Mouse (Mus musculus): Measurements from ENCODE around the gene Umodl1. TPM values are rescaled to one million over a fixed set of nuclear protein-coding genes. Genes with fewer than 3 reads are reported as not detected.

The Umodl1 gene
- total and polyA plus RNA-seq, 3 experiments: 1.0 to 4.5 (median 1.6) TPM

- DNase-seq (ENCODE audit: extremely low read depth): no peak
- TF ChIP-seq ZNF384 (IDR thresholded peaks at IDR 0.05; ENCODE audit: low read depth, low read length): 0 out of 2 replicates have a peak, but pooled peaks have one; percentile 7
- no peak for TF ChIP-seq PAX5 (IDR thresholded peaks at IDR 0.05; ENCODE audit: low read length)
- no peak for TF ChIP-seq NRF1 (IDR thresholded peaks at IDR 0.05; ENCODE audit: low read depth, low read length)
- dilution Hi-C loops (cut with MboI; ENCODE audit: extremely low pct_ligation_motif_present, extremely low pct_unique_long_range_greater_than_20kb, low sequenced_read_pairs): no loop called here
- peaks cover 24 to 67% of the 10 kb centered on the region in 2 experiments for H3K4me1 ChIP-seq (ENCODE audit: control insufficient read depth in 1 of 2, insufficient read depth in 2 of 2)
- in situ Hi-C loops (cut with MboI; ENCODE audit: low pct_ligation_motif_present, low pct_unique_long_range_greater_than_20kb, low sequenced_read_pairs): no loop called here
- H3K9me3 ChIP-seq (replicated peaks; ENCODE audit: low read length): no peaks in the 10 kb centered on the region
- H3K27me3 ChIP-seq (replicated peaks): peaks cover 13% of the 10 kb centered on the region
- H3K79me2 ChIP-seq (replicated peaks; ENCODE audit: control insufficient read depth, extremely low read depth, insufficient read depth, poor library complexity, severe bottlenecking): no peaks in the 10 kb centered on the region
- H3K4me2 ChIP-seq (ENCODE audit: insufficient read depth, low read depth, poor library complexity, severe bottlenecking): peak overlapping the region; percentile 32; the same call in 1 of the 2 replicates
- H3K9ac ChIP-seq (ENCODE audit: insufficient read depth, low read depth): no peak overlapping the region
- H3K4me3 ChIP-seq (replicated peaks in 1 of 3; ENCODE audit: low read depth in 2 of 3, low read length in 2 of 3, poor library complexity in 1 of 3): no peak overlapping the region
- H3K27ac ChIP-seq (ENCODE audit: insufficient read depth, low read depth): no peak overlapping the region
- no peaks in the 10 kb centered on the region for H3K36me3 ChIP-seq (replicated peaks in 1 of 2; ENCODE audit: control insufficient read depth in 1 of 2, insufficient read depth in 1 of 2, low read length in 1 of 2)
Measured at GRCm38 (mm10) chr17:31040421-31040820, 86.0 kb downstream of the Umodl1 start.

GRCm38 (mm10) chr17:31042751-31043150, 88.3 kb downstream of the Umodl1 start:
- no peak overlapping the region for H3K4me2 ChIP-seq (ENCODE audit: insufficient read depth, low read depth, poor library complexity, severe bottlenecking)
- no peak for TF ChIP-seq ZC3H11A (IDR thresholded peaks at IDR 0.05; ENCODE audit: low read depth, low read length)
- TF ChIP-seq JUND (conservative IDR thresholded peaks at IDR 0.05; ENCODE audit: low read depth, low read length): no peak
- no peak for TF ChIP-seq MYC (IDR thresholded peaks at IDR 0.05; ENCODE audit: low read depth, low read length)
- TF ChIP-seq MXI1 (IDR thresholded peaks at IDR 0.05; ENCODE audit: low read depth, low read length): no peak
- TF ChIP-seq USF1 (IDR thresholded peaks at IDR 0.05; ENCODE audit: low read depth, low read length): no peak
- no peak for TF ChIP-seq NELFE (IDR thresholded peaks at IDR 0.05; ENCODE audit: low read depth, low read length)
- TF ChIP-seq E2F4 (IDR thresholded peaks at IDR 0.05; ENCODE audit: insufficient replicate concordance, low read depth, low read length): no peak
- no peak for TF ChIP-seq MAX (IDR thresholded peaks at IDR 0.05; ENCODE audit: low read length)
- no peak for TF ChIP-seq ZKSCAN1 (IDR thresholded peaks at IDR 0.05; ENCODE audit: borderline replicate concordance, low read depth, low read length)
- peaks cover 26% of the 10 kb centered on the region for H3K27me3 ChIP-seq (replicated peaks)
- H3K4me3 ChIP-seq (replicated peaks in 1 of 3; ENCODE audit: low read depth in 2 of 3, low read length in 2 of 3, poor library complexity in 1 of 3): no peak overlapping the region
- no peaks in the 10 kb centered on the region for H3K79me2 ChIP-seq (replicated peaks; ENCODE audit: control insufficient read depth, extremely low read depth, insufficient read depth, poor library complexity, severe bottlenecking)
- no peak overlapping the region for H3K27ac ChIP-seq (ENCODE audit: insufficient read depth, low read depth)
- no peak for DNase-seq (ENCODE audit: extremely low read depth)
- H3K9ac ChIP-seq (ENCODE audit: insufficient read depth, low read depth): no peak overlapping the region
- H3K9me3 ChIP-seq (replicated peaks; ENCODE audit: low read length): no peaks in the 10 kb centered on the region
- H3K36me3 ChIP-seq (replicated peaks in 1 of 2; ENCODE audit: control insufficient read depth in 1 of 2, insufficient read depth in 1 of 2, low read length in 1 of 2): no peaks in the 10 kb centered on the region
- peaks cover 18 to 55% of the 10 kb centered on the region in 2 experiments for H3K4me1 ChIP-seq (ENCODE audit: control insufficient read depth in 1 of 2, insufficient read depth in 2 of 2)
- dilution Hi-C loops (cut with MboI; ENCODE audit: extremely low pct_ligation_motif_present, extremely low pct_unique_long_range_greater_than_20kb, low sequenced_read_pairs) (no loop called here), in situ Hi-C loops (cut with MboI; ENCODE audit: low pct_ligation_motif_present, low pct_unique_long_range_greater_than_20kb, low sequenced_read_pairs) (no loop called here)

GRCm38 (mm10) chr17:31057151-31057890, 102.9 kb downstream of the Umodl1 start, which contains the start of gene Abcg1:
TSS of gene Abcg1 (plus strand) at chr17:31057675.
- peaks cover 8 to 33% of the 10 kb centered on the region in 2 experiments for H3K4me1 ChIP-seq (ENCODE audit: control insufficient read depth in 1 of 2, insufficient read depth in 2 of 2)
- H3K9me3 ChIP-seq (replicated peaks; ENCODE audit: low read length): peaks cover 15% of the 10 kb centered on the region
- H3K36me3 ChIP-seq (replicated peaks in 1 of 2; ENCODE audit: control insufficient read depth in 1 of 2, insufficient read depth in 1 of 2, low read length in 1 of 2): no peaks in the 10 kb centered on the region
- TF ChIP-seq NRF1 (IDR thresholded peaks at IDR 0.05; ENCODE audit: low read depth, low read length) (peak; percentile 78), SIN3A (IDR thresholded peaks at IDR 0.05; ENCODE audit: low read length) (peak; percentile 70), POLR2A (IDR thresholded peaks at IDR 0.05; ENCODE audit: low read depth, low read length) (peak; percentile 60; the same call in 1 of the 2 replicates), POLR2AphosphoS2 (IDR thresholded peaks at IDR 0.05; ENCODE audit: low read depth, low read length) (no peak), CHD2 (IDR thresholded peaks at IDR 0.05; ENCODE audit: low read length) (no peak), CTCF (conservative IDR thresholded peaks at IDR 0.05 in 1 of 2, IDR thresholded peaks at IDR 0.05 in 1 of 2; ENCODE audit: low read depth in 2 of 2, low read length in 2 of 2) (peak in 1 of 2 experiments; percentile 20; a peak in 1 of 4 replicates), MAX (IDR thresholded peaks at IDR 0.05; ENCODE audit: low read length) (peak; percentile 77), TCF12 (IDR thresholded peaks at IDR 0.05; ENCODE audit: low read depth, low read length) (peak; percentile 62; the same call in 1 of the 2 replicates), MXI1 (IDR thresholded peaks at IDR 0.05; ENCODE audit: low read depth, low read length) (peak; percentile 55)
- H3K4me3 ChIP-seq (replicated peaks in 1 of 3; ENCODE audit: low read depth in 2 of 3, low read length in 2 of 3, poor library complexity in 1 of 3): peak within 1 kb of the TSS; percentile 49 to 78 (median 52)
- in situ Hi-C loops (cut with MboI; ENCODE audit: low pct_ligation_motif_present, low pct_unique_long_range_greater_than_20kb, low sequenced_read_pairs) (no loop called here), dilution Hi-C loops (cut with MboI; ENCODE audit: extremely low pct_ligation_motif_present, extremely low pct_unique_long_range_greater_than_20kb, low sequenced_read_pairs) (no loop called here)
- H3K79me2 ChIP-seq (replicated peaks; ENCODE audit: control insufficient read depth, extremely low read depth, insufficient read depth, poor library complexity, severe bottlenecking): no peaks in the 10 kb centered on the region
- H3K27me3 ChIP-seq (replicated peaks): peaks cover 60% of the 10 kb centered on the region
- H3K4me2 ChIP-seq (ENCODE audit: insufficient read depth, low read depth, poor library complexity, severe bottlenecking): peak within 1 kb of the TSS; percentile 91
- peak within 1 kb of the TSS; percentile 70 for H3K9ac ChIP-seq (ENCODE audit: insufficient read depth, low read depth)
- DNase-seq (ENCODE audit: extremely low read depth): peak; percentile 55
- peak within 1 kb of the TSS; percentile 25 for H3K27ac ChIP-seq (ENCODE audit: insufficient read depth, low read depth)

All from CH12.LX (cell line).